Mouse (Mus musculus): ENCODE results near the gene Nkain2.

- TF ChIP-seq CTCF (IDR thresholded peaks at IDR 0.05; ENCODE audit: extremely low read depth, insufficient read depth, low read length) = no peak
- TF ChIP-seq POLR2A (IDR thresholded peaks at IDR 0.05; ENCODE audit: extremely low read depth, insufficient read depth, low read length) = no peak
These were observed 837.5 kb downstream of the Nkain2 start for GRCm38 (mm10) chr10:32052546-32053295.

Data from cortical plate, adult 2 months (tissue).